Mouse (Mus musculus) E14TG2a.4 (cell line): Measurements from ENCODE around the gene Syt7.
A peak's percentile ranks its signal among the peaks of the same experiment; 100 is the strongest.

Experiments
- H3K27me3 ChIP-seq: 2 replicates; pipeline ENCODE4 v1.6.1; 2014; ENCODE audit warnings: low read length, control low read depth; ENCODE audit not compliant: insufficient read depth
- H3K36me3 ChIP-seq: 2 replicates; pipeline ENCODE4 v1.6.1; 2014; ENCODE audit warnings: low read length, control low read depth; ENCODE audit not compliant: insufficient read depth
- H3K4me1 ChIP-seq: replicated peaks from 2 replicates; pipeline ENCODE4 v1.6.1; 2014; ENCODE audit warnings: low read depth, low read length, control low read depth
- H3K4me3 ChIP-seq: replicated peaks from 2 replicates; pipeline ENCODE4 v1.5.1; 2014; ENCODE audit warnings: mild to moderate bottlenecking, low read length
- H3K9me3 ChIP-seq: 2 replicates; pipeline ENCODE4 v1.6.1; 2014; ENCODE audit warnings: low read length, control low read depth
- CTCF ChIP-seq: conservative IDR thresholded peaks from 2 replicates; pipeline ENCODE4 v1.5.1; 2014; ENCODE audit warnings: low read length
- NANOG ChIP-seq: IDR thresholded peaks from 2 replicates; pipeline ENCODE4 v1.6.1; 2014; ENCODE audit warnings: borderline replicate concordance, low read length, mixed read lengths
- POU5F1 ChIP-seq: IDR thresholded peaks from 2 replicates; pipeline ENCODE4 v1.6.1; 2014; ENCODE audit warnings: low read length, borderline replicate concordance

The Syt7 gene

GRCm38 (mm10) chr19:10352218-10352617 is 36.7 kb upstream of the Syt7 start:
- TF ChIP-seq NANOG (no peak), POU5F1 (no peak), CTCF (no peak)
- peaks cover 33% of the 10 kb centered on the region for H3K27me3 ChIP-seq
- H3K4me1 ChIP-seq = peaks cover 32% of the 10 kb centered on the region
- no peak overlapping the region for H3K4me3 ChIP-seq
- H3K36me3 ChIP-seq = no peaks in the 10 kb centered on the region
- no peaks in the 10 kb centered on the region for H3K9me3 ChIP-seq

- H3K9me3 ChIP-seq = no peaks in the 10 kb centered on the region
- no peak overlapping the region for H3K4me3 ChIP-seq
- H3K27me3 ChIP-seq = peaks cover 52% of the 10 kb centered on the region
- H3K4me1 ChIP-seq = peaks cover 37% of the 10 kb centered on the region
- H3K36me3 ChIP-seq = no peaks in the 10 kb centered on the region
- no peak for TF ChIP-seq NANOG
- TF ChIP-seq CTCF = no peak
- TF ChIP-seq POU5F1 = no peak
Observed at GRCm38 (mm10) chr19:10354830-10355229, 34.1 kb upstream of the Syt7 start.

GRCm38 (mm10) chr19:10356845-10357503 is 31.9 kb upstream of the Syt7 start:
- Histone ChIP-seq H3K4me3 (peak overlapping the region; percentile 45), H3K36me3 (no peaks in the 10 kb centered on the region), H3K9me3 (no peaks in the 10 kb centered on the region), H3K27me3 (peaks cover 59% of the 10 kb centered on the region), H3K4me1 (peaks cover 37% of the 10 kb centered on the region)
- TF ChIP-seq CTCF (no peak), NANOG (no peak), POU5F1 (no peak)

GRCm38 (mm10) chr19:10359105-10359946 is 29.6 kb upstream of the Syt7 start:
- Histone ChIP-seq H3K27me3 (peaks cover 64% of the 10 kb centered on the region), H3K4me3 (no peak overlapping the region), H3K9me3 (no peaks in the 10 kb centered on the region), H3K4me1 (peaks cover 58% of the 10 kb centered on the region), H3K36me3 (no peaks in the 10 kb centered on the region)
- TF ChIP-seq CTCF (no peak), POU5F1 (no peak), NANOG (no peak)

DNA sequence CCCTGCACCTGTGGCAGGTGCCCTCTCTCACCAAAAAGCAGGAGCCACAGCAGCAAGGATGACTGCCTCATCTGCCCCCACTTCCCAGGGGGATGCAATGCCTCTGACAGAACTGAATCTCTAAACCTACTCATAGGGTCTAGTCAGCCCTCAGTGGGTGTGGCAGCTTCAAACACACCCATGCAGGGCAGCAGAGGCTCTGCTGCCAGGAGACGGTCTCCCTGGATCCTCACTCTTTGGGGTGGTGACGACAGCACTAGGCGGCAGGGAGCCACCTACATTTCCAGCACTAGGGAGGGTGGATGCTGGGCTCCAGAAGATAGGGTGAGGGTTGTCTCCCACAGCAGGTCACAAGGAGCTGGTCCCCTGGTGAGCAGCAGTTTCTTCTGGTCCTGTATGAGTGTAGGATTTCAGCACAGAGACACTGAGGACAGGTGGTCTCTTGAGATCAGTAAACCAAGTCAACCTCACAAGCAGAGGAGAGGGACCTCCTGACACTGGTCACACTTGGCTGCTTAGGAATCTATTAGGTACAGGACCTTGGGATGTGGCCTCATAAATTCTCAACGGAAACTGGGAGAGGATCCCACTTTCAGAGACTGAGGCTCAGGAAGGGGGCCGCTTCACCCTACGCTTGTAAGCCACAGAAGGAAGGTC is 26.3 kb upstream of the Syt7 start:
- Histone ChIP-seq H3K36me3 (no peaks in the 10 kb centered on the region), H3K9me3 (no peaks in the 10 kb centered on the region), H3K4me1 (peaks cover 38% of the 10 kb centered on the region)

DNA sequence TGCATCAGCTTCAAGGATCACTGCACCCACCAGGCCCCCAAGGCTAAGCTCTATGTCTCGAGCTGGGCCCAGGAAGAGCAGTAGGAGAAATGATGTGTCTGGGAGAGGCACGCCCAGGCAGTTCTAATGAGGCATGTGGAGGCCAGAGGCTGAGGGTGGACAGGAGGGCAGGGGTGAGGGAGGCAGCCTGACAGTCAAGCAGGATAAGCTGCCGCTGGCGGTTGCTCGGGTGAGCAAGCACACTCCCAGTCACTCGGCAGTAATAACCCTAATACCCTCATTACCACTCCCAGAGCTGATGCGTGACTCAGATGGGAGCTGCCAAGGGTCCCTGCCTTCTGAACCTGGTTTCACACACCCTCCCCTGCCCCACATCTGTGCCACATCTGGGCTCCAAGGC is 25.0 kb upstream of the Syt7 start:
- 0 out of 2 replicates have a peak overlapping the region, but pooled peaks have one; percentile 26 for H3K4me3 ChIP-seq
- no peaks in the 10 kb centered on the region for H3K36me3 ChIP-seq
- peaks cover 30% of the 10 kb centered on the region for H3K4me1 ChIP-seq
- H3K27me3 ChIP-seq = peaks cover 71% of the 10 kb centered on the region
- TF ChIP-seq POU5F1 (no peak), NANOG (no peak), CTCF (no peak)
- H3K9me3 ChIP-seq = no peaks in the 10 kb centered on the region

More for the DNA sequence above, 26.3 kb upstream of the Syt7 start:
- H3K27me3 ChIP-seq = peaks cover 65% of the 10 kb centered on the region
- TF ChIP-seq NANOG (no peak), POU5F1 (no peak), CTCF (no peak)
- no peak overlapping the region for H3K4me3 ChIP-seq

GRCm38 (mm10) chr19:10366116-10366845 is 22.6 kb upstream of the Syt7 start:
- Histone ChIP-seq H3K27me3 (peaks cover 67% of the 10 kb centered on the region), H3K9me3 (no peaks in the 10 kb centered on the region), H3K4me1 (peaks cover 27% of the 10 kb centered on the region), H3K4me3 (no peak overlapping the region), H3K36me3 (no peaks in the 10 kb centered on the region)
- TF ChIP-seq NANOG = no peak; the same call in 1 of the 2 replicates
- TF ChIP-seq POU5F1 = no peak
- TF ChIP-seq CTCF = no peak
